Mouse (Mus musculus) kidney, adult 2 months (tissue): Measurements from ENCODE around the gene Slc30a9. TPM values are rescaled to one million over a fixed set of nuclear protein-coding genes. Genes with fewer than 3 reads are reported as not detected.

Experiments
- DNase-seq: peaks from one replicate; pipeline ENCODE4 v3.0.0; 2021
- H3K27ac ChIP-seq: fragments of 200-500 bp; 2 replicates; pipeline ENCODE4 v1.5.1; 2012; ENCODE audit warnings: low read depth, low read length, control low read depth, inconsistent platforms; ENCODE audit not compliant: insufficient read depth
- H3K27me3 ChIP-seq: fragments of 200-500 bp; replicated peaks from 2 replicates; pipeline ENCODE4 v1.6.1; 2012; ENCODE audit warnings: mild to moderate bottlenecking, moderate library complexity, low read length, inconsistent platforms; ENCODE audit not compliant: control insufficient read depth, insufficient read depth
- H3K36me3 ChIP-seq: fragments of 200-500 bp; 2 replicates; pipeline ENCODE4 v1.6.1; 2012; ENCODE audit warnings: mild to moderate bottlenecking, moderate library complexity, low read length, inconsistent platforms; ENCODE audit not compliant: control insufficient read depth, insufficient read depth
- H3K4me1 ChIP-seq: fragments of 200-500 bp; 2 replicates; pipeline ENCODE4 v1.6.1; 2011; ENCODE audit warnings: low read length; ENCODE audit not compliant: control insufficient read depth, insufficient read depth
- H3K4me3 ChIP-seq: fragments of 200-500 bp; 2 replicates; pipeline ENCODE4 v1.5.1; 2011; ENCODE audit warnings: mild to moderate bottlenecking, low read depth, low read length, control low read depth; ENCODE audit not compliant: insufficient read depth
- CTCF ChIP-seq: fragments of 200-500 bp; conservative IDR thresholded peaks from 2 replicates; pipeline ENCODE4 v1.5.1; 2011; ENCODE audit warnings: low read depth, mild to moderate bottlenecking, control low read depth, low read length, moderate library complexity, mixed read lengths; ENCODE audit not compliant: insufficient read depth, insufficient read length
- POLR2A ChIP-seq: fragments of 200-500 bp; IDR thresholded peaks from one replicate; pipeline ENCODE4 v1.6.1; 2011; ENCODE audit warnings: low read depth, low read length, control low read depth
- WGBS: fragments of 180-500 bp; shearing (Covaris S2); methylation state at CpG from one replicate; pipeline ENCODE4 v1.1.7; 2018; 5-methylcytosine and 5-hydroxymethylcytosine counted together
- polyA plus RNA-seq: library from polyadenylated mRNA; depleted of rRNA; stranded (reverse); fragments of >200 nt; gene quantifications from 2 replicates; pipeline ENCODE4 v1.2.3, GENCODE M21; 2012

The Slc30a9 gene
- polyA plus RNA-seq, 1 experiment, result 55.8 TPM

DNA sequence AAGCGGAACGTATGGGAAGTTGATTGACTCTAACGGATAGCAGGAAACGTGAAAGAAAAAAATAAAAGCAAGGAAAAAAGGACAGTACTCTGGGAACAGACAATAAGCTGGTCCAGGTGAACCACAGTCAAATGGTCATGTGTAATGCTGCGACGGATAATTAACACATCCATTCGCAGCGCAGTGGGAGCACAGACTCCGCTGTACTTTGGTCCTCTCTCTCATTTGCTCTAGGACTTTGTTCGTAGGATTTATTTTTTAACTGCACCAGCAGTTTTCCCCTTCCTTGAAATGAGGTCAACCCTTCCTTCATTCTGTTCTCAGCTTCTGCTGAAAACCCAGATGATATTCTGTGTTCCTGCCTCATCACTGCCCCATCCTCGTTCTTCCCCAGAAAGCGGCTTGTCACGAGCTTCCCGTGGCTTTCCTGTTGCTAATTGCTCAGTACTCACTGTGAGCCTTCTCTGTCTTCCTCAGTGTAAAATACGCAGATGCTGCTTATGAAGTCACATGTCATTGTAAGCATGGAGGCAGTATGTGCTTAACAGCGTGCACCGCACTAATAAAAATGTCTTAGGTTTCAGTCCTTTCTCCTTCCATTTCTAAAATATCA lies 15.0 kb downstream of the Slc30a9 start:
- TF ChIP-seq CTCF, result no peak
- no peak for TF ChIP-seq POLR2A
- H3K36me3 ChIP-seq, result no peaks in the 10 kb centered on the region; the same call in none of the 2 replicates
- peaks cover 8% of the 10 kb centered on the region; the same call in 1 of the 2 replicates for H3K4me1 ChIP-seq
- DNase-seq, result peak; percentile 86
- H3K27me3 ChIP-seq, result no peaks in the 10 kb centered on the region
- H3K4me3 ChIP-seq, result no peak overlapping the region
- WGBS, result 61% methylated on average over 17 of the region's 17 CpGs
- peak overlapping the region; percentile 19 for H3K27ac ChIP-seq

DNA sequence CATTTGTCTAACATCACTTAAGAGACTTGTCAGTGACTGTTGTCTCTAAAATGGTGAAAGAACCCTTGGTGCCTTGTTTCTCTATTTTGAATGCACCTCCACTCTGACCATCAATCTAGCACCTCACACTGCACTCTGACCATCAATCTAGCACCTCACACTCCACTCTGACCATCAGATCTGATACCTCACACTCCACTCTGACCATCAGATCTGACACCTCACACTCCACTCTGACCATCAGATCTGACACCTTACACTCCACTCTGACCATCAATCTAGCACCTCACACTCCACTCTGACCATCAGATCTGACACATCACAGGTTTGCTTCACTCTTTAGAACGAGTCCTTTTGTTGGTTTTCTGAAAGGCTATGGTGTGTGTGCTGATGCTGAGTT lies 17.3 kb downstream of the Slc30a9 start:
- Histone ChIP-seq H3K4me3 (no peak overlapping the region), H3K4me1 (peaks cover 8% of the 10 kb centered on the region; the same call in 1 of the 2 replicates), H3K27ac (no peak overlapping the region), H3K36me3 (no peaks in the 10 kb centered on the region), H3K27me3 (no peaks in the 10 kb centered on the region)
- DNase-seq, result no peak
- WGBS, result 47% methylated on average over 1 of the region's 1 CpGs
- no peak for TF ChIP-seq POLR2A
- TF ChIP-seq CTCF, result no peak

DNA sequence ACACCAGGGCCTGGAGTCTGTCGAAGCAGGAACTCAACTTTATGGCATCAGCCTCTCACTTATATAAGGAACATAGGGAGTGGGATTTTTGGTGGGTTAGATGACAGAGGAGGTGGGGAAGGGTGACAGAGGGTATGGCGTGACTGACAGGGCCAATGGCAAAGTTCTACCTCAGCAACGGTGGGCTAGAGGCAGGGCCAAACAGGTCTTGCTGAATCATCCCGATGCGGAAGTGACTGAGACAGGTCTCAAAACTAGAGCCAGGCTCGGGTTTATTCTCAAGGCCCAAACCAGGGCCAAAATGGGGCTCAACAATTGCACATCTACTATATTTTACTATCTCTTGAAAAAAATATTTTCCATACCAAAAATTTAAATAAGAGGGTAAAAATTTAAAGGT lies 34.1 kb downstream of the Slc30a9 start:
- Histone ChIP-seq H3K27ac (no peak overlapping the region), H3K36me3 (peaks cover 7% of the 10 kb centered on the region), H3K4me1 (no peaks in the 10 kb centered on the region), H3K27me3 (no peaks in the 10 kb centered on the region), H3K4me3 (no peak overlapping the region)
- no peak for DNase-seq
- WGBS, result 91% methylated on average over 6 of the region's 6 CpGs
- TF ChIP-seq CTCF (no peak), POLR2A (no peak)

DNA sequence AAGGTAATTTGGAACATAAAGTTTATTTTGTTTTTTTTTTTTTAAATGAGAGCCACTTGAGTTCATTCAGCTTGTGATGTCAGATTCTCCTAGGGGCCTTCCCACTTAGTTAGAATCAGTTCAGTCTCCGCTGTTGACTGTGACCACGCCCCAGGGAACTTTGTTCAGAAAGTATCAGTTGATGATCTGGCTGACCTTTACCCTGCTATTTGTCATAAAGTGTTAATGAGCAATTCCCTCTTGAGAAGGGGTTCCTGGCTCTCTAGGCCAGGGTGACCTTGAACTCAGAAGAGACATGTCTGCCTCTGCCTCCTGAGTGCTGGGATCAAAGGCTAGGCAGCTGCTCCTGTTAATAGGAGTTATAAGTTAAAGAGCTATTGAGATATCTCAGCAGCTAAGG lies 40.3 kb downstream of the Slc30a9 start:
- H3K27me3 ChIP-seq, result no peaks in the 10 kb centered on the region
- H3K36me3 ChIP-seq, result peaks cover 7% of the 10 kb centered on the region
- 71% methylated on average over 2 of the region's 2 CpGs for WGBS
- TF ChIP-seq CTCF (no peak), POLR2A (no peak)
- H3K27ac ChIP-seq, result no peak overlapping the region
- no peaks in the 10 kb centered on the region for H3K4me1 ChIP-seq
- H3K4me3 ChIP-seq, result no peak overlapping the region
- DNase-seq, result peak; percentile 45

DNA sequence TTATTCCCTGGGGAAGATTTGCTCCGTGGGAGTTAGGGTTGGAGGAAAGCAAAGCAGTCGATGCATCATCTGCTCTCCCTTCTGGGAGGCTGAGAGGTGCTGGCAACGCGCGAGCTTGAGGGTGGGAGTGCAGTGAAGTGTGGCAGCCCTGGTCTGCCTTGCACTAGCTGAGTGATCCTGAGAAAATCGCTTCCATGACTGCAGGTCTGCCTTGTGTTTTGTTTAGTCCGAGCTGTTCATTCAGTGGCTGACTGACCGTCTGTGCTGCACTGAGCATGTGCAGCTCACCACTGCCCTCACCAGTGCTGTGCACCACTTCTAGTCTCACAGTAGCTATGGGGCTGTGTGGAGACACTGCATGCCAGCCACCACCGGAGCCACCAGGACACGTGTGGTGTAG lies 42.2 kb downstream of the Slc30a9 start:
- Histone ChIP-seq H3K4me3 (no peak overlapping the region), H3K27me3 (no peaks in the 10 kb centered on the region), H3K4me1 (no peaks in the 10 kb centered on the region), H3K36me3 (peaks cover 7% of the 10 kb centered on the region), H3K27ac (no peak overlapping the region)
- DNase-seq, result no peak
- WGBS, result 37% methylated on average over 10 of the region's 10 CpGs
- TF ChIP-seq CTCF (no peak), POLR2A (no peak)

DNA sequence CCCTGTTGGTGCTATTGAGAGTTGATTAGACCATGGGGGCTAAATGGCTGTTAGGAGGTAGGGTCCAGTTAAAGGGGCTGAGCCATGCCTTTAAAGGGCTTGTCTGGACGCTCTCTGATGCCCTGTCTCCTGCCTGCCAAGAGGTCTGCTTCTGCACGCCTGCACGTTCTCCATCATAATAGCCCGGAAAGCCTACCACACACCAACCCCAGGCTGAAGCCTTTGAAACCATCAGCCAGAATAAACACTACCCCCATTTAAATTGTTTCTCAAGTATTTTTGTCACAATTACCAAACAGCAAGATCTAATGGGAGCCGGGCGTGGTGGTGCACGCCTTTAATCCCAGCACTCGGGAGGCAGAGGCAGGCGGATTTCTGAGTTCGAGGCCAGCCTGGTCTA lies 55.6 kb downstream of the Slc30a9 start:
- Histone ChIP-seq H3K27me3 (no peaks in the 10 kb centered on the region), H3K27ac (no peak overlapping the region), H3K4me1 (no peaks in the 10 kb centered on the region), H3K36me3 (no peaks in the 10 kb centered on the region), H3K4me3 (no peak overlapping the region)
- WGBS, result 90% methylated on average over 10 of the region's 10 CpGs
- TF ChIP-seq CTCF (no peak), POLR2A (no peak)
- no peak for DNase-seq

DNA sequence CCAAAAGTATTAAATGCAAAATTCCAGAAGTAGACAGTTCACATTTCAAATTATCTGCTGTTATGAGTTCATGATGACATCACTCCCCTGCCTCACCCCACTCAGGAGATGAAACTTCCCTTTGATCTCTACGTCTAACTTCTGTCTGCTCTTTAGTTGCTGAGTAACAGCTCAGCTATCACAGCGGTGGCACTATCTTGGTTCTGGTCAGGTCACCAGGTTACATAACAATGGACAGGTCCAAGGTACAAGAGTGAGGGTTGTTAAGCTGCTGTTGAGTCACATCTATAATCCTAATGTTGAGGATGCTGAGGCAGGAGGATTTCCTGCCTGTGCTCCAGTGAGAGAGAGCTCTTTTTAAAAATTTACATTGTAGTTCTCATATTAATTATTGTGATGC lies 56.2 kb downstream of the Slc30a9 start:
- Histone ChIP-seq H3K4me3 (no peak overlapping the region), H3K4me1 (no peaks in the 10 kb centered on the region), H3K27me3 (no peaks in the 10 kb centered on the region), H3K27ac (no peak overlapping the region), H3K36me3 (no peaks in the 10 kb centered on the region)
- 50% methylated on average over 2 of the region's 2 CpGs for WGBS
- DNase-seq, result no peak
- no peak for TF ChIP-seq POLR2A
- no peak for TF ChIP-seq CTCF
